Mouse (Mus musculus) stomach, postnatal 0 days (tissue): Measurements from ENCODE around the gene Pkm. TPM values are rescaled to one million over a fixed set of nuclear protein-coding genes. Genes with fewer than 3 reads are reported as not detected.
A peak's percentile ranks its signal among the peaks of the same experiment; 100 is the strongest.

Experiments used
- ATAC-seq: fragments of 200-750 bp; cut with Nextera tagmentation; 2 replicates; pipeline ENCODE4 v1.8.0; 2017; ENCODE audit not compliant: low FRiP score, low TSS enrichment
- DNase-seq: peaks from one replicate; pipeline ENCODE4 v3.0.0-alpha.2; 2016; ENCODE audit warnings: low spot score
- H3K27ac ChIP-seq: fragments of 300-500 bp; sonication (generic); replicated peaks from 2 replicates; pipeline ENCODE4 v1.5.1; 2014; ENCODE audit warnings: mild to moderate bottlenecking, control low read depth
- H3K27me3 ChIP-seq: fragments of 300-500 bp; sonication (generic); 2 replicates; pipeline ENCODE4 v1.6.1; 2014; ENCODE audit warnings: low read length; ENCODE audit not compliant: control insufficient read depth, insufficient read depth
- H3K36me3 ChIP-seq: fragments of 300-500 bp; sonication (generic); 2 replicates; pipeline ENCODE4 v1.6.1; 2014; ENCODE audit warnings: low read length, mixed read lengths; ENCODE audit not compliant: control insufficient read depth, insufficient read depth
- H3K4me1 ChIP-seq: fragments of 300-500 bp; sonication (generic); replicated peaks from 2 replicates; pipeline ENCODE4 v1.6.1; 2014; ENCODE audit warnings: antibody characterized with exemption; ENCODE audit not compliant: control insufficient read depth, insufficient read depth
- H3K4me2 ChIP-seq: fragments of 300-500 bp; sonication (generic); replicated peaks from 2 replicates; pipeline ENCODE4 v1.6.1; 2014; ENCODE audit warnings: low read depth, mild to moderate bottlenecking, control low read depth, moderate library complexity
- H3K4me3 ChIP-seq: fragments of 300-500 bp; sonication (generic); 2 replicates; pipeline ENCODE4 v1.5.1; 2014; ENCODE audit warnings: low read depth, low read length, control low read depth
- H3K9ac ChIP-seq: fragments of 300-500 bp; sonication (generic); 2 replicates; pipeline ENCODE4 v1.6.1; 2014; ENCODE audit warnings: mild to moderate bottlenecking, low read length, control low read depth, mixed read lengths
- H3K9me3 ChIP-seq: fragments of 300-500 bp; sonication (generic); 2 replicates; pipeline ENCODE4 v1.6.1; 2016; ENCODE audit warnings: low read length; ENCODE audit not compliant: control insufficient read depth
- CTCF ChIP-seq: IDR thresholded peaks from 2 replicates; pipeline ENCODE4 v1.5.1; 2016; ENCODE audit warnings: antibody characterized with exemption, low read depth, mild to moderate bottlenecking, moderate library complexity
- EP300 ChIP-seq: optimal IDR thresholded peaks from 2 replicates; pipeline ENCODE3; 2016; ENCODE audit warnings: antibody characterized with exemption
- WGBS: fragments of 180-500 bp; shearing (Covaris S2); extraction: QIAGEN DNeasy Blood & Tissue Kit; methylation state at CpG from one replicate; pipeline ENCODE4 v1.1.7; 2014; 5-methylcytosine and 5-hydroxymethylcytosine counted together
- polyA plus RNA-seq: library from polyadenylated mRNA; unstranded; fragments of >200 nt; fragmentation: Nextera tagmentation; extraction: Ambion mirVana; gene quantifications from 2 replicates; pipeline ENCODE4 v1.2.1, GENCODE M21; 2015

The Pkm gene
- polyA plus RNA-seq, 1 experiment from 2014 or later: 500 TPM

DNA sequence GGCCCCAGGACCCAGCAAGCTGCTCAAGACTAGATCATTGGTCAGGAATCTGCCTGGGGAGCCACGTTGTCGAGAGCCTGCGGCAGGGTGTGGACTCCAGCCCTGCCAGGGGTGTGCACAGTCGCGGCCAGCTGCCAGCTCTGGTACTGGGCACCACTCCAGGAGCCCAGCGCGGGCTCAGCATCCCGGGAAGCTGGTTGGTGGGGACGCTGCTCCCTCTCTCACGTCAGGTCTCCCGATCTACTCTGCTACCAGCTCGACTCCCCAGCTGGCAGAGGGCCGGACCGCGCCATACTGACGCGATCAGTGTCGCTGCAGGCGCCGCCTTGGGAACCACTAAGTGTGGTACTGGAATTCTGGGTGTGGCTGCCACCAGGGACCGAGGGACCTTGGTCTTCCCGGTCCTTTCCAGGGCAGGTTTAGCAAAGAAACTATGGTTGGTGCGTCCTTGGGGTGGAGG lies 35.5 kb downstream of the Pkm start:
- H3K4me3 ChIP-seq: peak overlapping the region; percentile 33
- peaks cover 13% of the 10 kb centered on the region for H3K4me1 ChIP-seq
- H3K9me3 ChIP-seq: no peaks in the 10 kb centered on the region
- 3% methylated on average over 23 of the region's 23 CpGs for WGBS
- H3K4me2 ChIP-seq: peak overlapping the region; percentile 62
- no peaks in the 10 kb centered on the region for H3K27me3 ChIP-seq
- peak; percentile 96 for DNase-seq
- TF ChIP-seq EP300 (no peak), CTCF (no peak)
- peak overlapping the region; percentile 82 for H3K27ac ChIP-seq
- H3K9ac ChIP-seq: 0 out of 2 replicates have a peak overlapping the region, but pooled peaks have one; percentile 43
- H3K36me3 ChIP-seq: no peaks in the 10 kb centered on the region
- peak; percentile 92 for ATAC-seq

DNA sequence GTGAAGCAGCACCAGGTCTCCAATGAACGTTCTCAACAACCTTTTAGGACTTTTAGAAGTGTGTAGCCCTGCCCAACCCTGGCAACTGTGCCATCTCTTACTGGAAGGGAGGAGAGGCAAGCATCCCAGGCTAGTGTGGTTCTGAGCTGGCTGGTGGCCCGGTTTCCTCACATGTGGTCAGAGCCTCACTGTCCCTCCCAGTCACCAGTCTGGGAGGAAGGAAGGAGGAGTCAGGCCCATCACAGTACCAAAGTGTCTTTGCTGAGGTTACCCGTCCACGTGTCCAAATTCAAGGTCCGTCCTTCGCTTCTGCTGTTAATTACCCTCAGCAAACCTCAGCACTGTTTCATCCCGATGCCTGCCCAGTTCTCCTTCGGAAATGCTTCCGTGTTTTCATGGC lies 36.0 kb downstream of the Pkm start:
- H3K27me3 ChIP-seq: no peaks in the 10 kb centered on the region
- peak; percentile 27 for ATAC-seq
- 38% methylated on average over 9 of the region's 9 CpGs for WGBS
- H3K4me1 ChIP-seq: peaks cover 13% of the 10 kb centered on the region
- TF ChIP-seq CTCF (no peak), EP300 (no peak)
- no peaks in the 10 kb centered on the region for H3K36me3 ChIP-seq
- no peaks in the 10 kb centered on the region for H3K9me3 ChIP-seq
- peak overlapping the region; percentile 82 for H3K27ac ChIP-seq
- peak overlapping the region; percentile 62 for H3K4me2 ChIP-seq
- H3K9ac ChIP-seq: 0 out of 2 replicates have a peak overlapping the region, but pooled peaks have one; percentile 43
- DNase-seq: no peak
- peak overlapping the region; percentile 33 for H3K4me3 ChIP-seq

DNA sequence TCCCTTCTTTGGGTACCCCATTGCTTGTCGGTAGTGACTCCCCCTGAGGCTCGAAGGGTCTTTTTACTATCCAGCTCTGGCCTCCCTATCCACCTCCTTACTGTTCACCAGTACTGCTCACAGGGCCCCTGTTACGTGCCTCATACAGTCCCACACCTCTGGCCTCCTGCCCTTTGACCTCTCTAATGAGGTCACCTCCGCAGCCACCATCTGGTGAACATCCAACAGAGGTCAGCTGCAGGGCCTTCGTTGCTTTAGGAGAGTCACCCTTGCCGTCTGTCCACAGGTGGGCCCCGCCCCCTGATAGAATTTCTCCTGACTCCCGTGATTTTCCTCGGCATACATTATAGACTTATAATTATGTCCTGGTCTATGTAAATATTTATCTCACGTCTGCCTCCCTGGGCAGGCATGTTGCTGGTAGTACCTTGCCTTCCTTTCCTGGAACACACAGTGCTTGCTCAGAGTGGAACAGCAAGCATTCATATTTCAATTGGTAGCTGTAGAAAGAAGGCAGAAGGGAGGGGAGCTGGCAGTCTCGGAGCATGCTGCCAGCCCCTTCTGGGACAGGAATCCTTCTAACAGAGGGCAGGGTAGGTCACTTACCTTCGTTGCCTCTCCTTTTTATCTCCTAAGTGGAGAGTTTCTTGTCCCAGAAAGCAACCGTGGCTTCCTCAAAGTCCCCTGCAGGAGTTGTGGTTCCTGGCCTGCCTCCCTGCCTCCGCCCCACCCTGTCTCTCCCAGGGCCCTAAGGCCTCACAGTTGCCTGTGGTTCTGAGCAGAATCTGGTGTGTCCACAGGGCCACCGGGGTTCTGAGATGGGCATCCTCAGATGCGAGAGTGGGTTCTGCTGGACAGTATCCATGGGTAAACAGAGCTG lies 38.6 kb downstream of the Pkm start:
- DNase-seq: peak; percentile 63
- 32% methylated on average over 16 of the region's 16 CpGs for WGBS
- Histone ChIP-seq H3K27ac (peak overlapping the region; percentile 80), H3K27me3 (no peaks in the 10 kb centered on the region), H3K36me3 (no peaks in the 10 kb centered on the region), H3K9me3 (no peaks in the 10 kb centered on the region), H3K4me3 (no peak overlapping the region), H3K9ac (peak overlapping the region; percentile 9; the same call in 1 of the 2 replicates), H3K4me1 (peaks cover 13% of the 10 kb centered on the region), H3K4me2 (no peak overlapping the region)
- ATAC-seq: peak; percentile 27
- no peak for TF ChIP-seq CTCF
- TF ChIP-seq EP300: no peak

DNA sequence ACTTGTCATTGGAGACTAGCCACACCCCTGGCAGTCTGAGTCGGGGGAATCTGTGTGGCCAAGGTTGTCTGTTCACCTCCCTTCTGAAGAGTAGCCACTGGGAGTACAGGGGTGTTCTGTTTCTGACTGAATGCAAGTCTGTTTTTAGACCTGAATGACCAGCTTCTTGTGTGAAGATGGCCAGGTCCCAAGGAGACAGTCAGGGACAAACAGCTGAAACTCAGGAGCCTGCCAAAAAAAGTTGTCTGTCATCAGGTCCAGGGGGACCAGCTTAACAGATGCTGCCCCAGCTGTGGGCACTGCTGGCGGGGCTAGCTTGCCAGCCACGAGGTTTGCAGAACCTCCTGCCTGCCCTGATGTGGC lies 39.3 kb downstream of the Pkm start:
- WGBS: 39% methylated on average over 3 of the region's 3 CpGs
- Histone ChIP-seq H3K4me3 (no peak overlapping the region), H3K4me2 (no peak overlapping the region), H3K4me1 (peaks cover 13% of the 10 kb centered on the region), H3K27ac (peak overlapping the region; percentile 80), H3K9me3 (no peaks in the 10 kb centered on the region), H3K9ac (peak overlapping the region; percentile 9; the same call in 1 of the 2 replicates), H3K36me3 (no peaks in the 10 kb centered on the region), H3K27me3 (no peaks in the 10 kb centered on the region)
- ATAC-seq (no peak), DNase-seq (no peak)
- no peak for TF ChIP-seq CTCF
- TF ChIP-seq EP300: no peak

DNA sequence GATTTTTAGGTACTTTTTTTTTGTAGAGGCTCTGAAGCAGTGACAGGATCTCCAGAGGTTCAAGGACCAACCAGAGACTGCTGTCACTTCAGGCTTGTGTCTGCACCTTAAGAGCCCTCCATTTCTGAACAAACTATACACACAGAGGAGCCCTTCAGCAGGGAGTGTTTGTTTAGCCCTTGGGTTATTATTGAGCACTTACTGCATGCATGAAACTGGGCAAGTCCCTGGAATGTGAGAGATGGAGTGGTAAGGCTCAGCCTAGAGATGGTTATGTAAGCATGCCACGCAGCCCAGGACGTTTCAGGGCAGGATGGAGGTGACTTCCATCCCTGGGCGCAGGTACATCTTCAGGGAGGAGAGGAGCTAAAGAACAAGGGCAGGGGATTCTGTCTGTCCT lies 40.2 kb downstream of the Pkm start:
- Histone ChIP-seq H3K27ac (no peak overlapping the region), H3K36me3 (no peaks in the 10 kb centered on the region), H3K4me3 (no peak overlapping the region), H3K9me3 (no peaks in the 10 kb centered on the region), H3K4me1 (peaks cover 11% of the 10 kb centered on the region), H3K4me2 (no peak overlapping the region), H3K27me3 (no peaks in the 10 kb centered on the region), H3K9ac (no peak overlapping the region)
- DNase-seq (no peak), ATAC-seq (no peak)
- TF ChIP-seq CTCF (no peak), EP300 (no peak)
- 77% methylated on average over 3 of the region's 3 CpGs for WGBS

DNA sequence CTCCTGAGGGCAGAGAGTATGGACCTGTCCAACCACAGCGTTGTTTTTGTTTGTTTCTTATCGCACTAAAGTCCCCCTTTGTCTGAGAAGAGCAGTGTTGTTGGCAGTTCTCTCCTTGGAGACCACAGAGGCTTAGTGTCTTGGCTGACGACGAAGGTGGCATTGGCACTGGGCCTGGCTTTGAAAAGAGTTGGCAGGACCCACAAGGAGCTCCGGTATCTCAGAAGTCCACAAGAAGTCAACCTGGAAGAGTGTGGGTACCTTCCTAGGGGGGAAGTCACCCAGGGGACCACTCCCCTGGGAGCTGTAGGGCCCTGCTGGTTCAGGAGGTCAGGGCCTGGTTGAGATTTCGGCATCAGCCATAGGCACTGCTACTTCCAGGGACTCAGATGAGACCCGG lies 44.9 kb downstream of the Pkm start:
- no peaks in the 10 kb centered on the region for H3K36me3 ChIP-seq
- TF ChIP-seq EP300 (no peak), CTCF (no peak)
- H3K9me3 ChIP-seq: no peaks in the 10 kb centered on the region
- no peaks in the 10 kb centered on the region for H3K27me3 ChIP-seq
- no peak overlapping the region for H3K9ac ChIP-seq
- H3K27ac ChIP-seq: no peak overlapping the region
- WGBS: 82% methylated on average over 7 of the region's 7 CpGs
- H3K4me1 ChIP-seq: no peaks in the 10 kb centered on the region
- H3K4me3 ChIP-seq: no peak overlapping the region
- DNase-seq (no peak), ATAC-seq (no peak)
- no peak overlapping the region for H3K4me2 ChIP-seq
